Mouse (Mus musculus) MN1 (cell line): ENCODE data around the gene Lpp.

Source experiments
- DNase-seq: peaks from one replicate; pipeline ENCODE4 v3.0.0-alpha.2; 2016; ENCODE audit warnings: low spot score

The Lpp gene

DNA sequence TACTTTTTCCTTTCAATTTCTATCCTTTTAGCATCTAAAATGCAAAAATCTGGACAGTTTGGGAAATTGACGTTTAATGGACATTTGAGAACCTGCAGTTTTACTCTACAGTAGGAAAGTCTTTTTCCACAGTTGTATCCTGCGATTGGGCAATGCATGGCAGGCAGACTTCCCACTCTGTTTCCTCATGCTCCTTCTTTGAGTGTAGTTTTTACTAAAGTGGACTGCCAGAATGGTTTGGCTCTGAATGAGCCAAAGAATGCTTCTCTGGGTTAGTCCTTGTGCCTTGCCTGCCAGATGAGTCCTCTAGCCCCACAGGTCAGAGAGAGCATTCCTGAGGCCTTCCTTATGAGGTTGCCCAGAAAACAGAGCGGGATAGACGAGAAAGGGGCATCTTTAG lies 166.5 kb downstream of the Lpp start:
- no peak for DNase-seq

- no peak for DNase-seq
Measured at GRCm38 (mm10) chr16:24560998-24561397, 167.7 kb downstream of the Lpp start.

DNA sequence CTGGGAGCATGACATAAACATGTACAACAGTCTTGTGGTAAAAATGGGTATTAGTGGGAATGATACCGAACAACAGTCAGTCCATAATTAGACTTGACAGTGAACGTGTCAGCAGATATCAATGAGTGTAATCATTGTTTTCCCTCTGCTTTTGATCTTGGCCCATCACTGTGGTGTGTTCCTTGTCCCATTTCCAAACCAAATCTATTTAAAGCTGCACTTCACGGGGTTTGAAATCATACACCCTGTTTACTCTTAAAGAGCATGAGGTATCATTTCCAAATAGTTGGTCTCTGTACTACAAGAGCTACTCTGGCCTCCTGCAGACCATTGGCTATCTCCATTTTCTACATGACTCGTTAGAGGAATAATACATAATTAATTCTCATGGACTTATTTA lies 168.3 kb downstream of the Lpp start:
- no peak for DNase-seq

DNA sequence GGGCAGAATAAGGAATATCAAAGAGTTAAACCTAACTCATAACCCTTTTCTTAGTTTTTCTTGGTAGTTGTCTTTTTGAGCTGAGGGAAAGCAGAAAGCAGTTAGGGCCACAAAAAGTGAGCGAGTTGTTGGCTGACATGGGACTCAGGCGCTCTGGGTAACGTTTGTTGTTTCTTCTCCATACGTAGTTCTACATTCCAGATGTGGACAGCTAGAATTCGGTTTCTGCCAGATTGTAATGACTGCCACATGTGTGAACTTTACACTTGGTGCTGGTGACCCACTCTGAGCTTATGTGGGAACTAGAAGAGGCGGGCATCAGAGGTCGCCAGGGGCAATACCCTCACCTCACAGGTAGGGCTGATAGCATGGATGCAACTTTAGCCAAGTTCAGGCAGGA lies 172.0 kb downstream of the Lpp start:
- no peak for DNase-seq

DNA sequence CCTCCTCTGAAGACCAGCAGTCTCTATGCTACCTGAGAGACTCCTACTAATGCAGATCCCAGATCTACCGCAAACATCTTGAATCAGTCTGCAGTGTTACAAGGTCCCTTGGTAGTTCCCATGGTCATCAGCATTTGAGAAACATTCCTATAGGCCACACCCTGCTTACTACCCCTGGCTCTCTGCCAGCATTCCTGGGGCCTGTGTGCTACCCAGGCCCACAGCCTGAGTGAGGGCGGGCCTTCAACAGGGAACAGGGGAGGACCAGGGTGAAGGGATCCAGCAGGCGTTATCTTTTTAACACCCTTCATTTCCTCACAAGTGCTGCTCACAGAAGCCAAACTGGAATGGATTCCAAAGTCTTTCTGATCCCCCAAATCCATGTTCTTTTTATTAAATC lies 173.0 kb downstream of the Lpp start:
- DNase-seq = no peak

DNA sequence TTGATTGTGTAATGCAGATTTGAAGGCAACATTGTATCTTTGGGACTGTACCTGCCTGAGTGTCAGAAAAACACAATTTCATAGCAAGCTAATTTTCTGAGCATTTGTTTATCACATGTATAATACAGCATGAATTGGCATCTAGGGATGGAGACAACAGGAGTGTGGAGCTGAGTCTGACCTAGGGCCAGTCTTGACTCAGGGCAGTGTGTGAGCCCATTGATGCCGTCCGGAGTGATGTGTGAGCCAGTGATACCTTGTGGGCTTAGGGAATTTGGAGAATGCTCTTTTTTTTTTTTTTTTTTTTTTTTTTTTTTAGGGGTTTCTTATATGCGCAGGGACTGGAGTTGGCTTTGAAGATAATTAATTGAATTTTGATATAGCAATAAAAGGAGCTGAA lies 174.3 kb downstream of the Lpp start:
- no peak for DNase-seq

DNA sequence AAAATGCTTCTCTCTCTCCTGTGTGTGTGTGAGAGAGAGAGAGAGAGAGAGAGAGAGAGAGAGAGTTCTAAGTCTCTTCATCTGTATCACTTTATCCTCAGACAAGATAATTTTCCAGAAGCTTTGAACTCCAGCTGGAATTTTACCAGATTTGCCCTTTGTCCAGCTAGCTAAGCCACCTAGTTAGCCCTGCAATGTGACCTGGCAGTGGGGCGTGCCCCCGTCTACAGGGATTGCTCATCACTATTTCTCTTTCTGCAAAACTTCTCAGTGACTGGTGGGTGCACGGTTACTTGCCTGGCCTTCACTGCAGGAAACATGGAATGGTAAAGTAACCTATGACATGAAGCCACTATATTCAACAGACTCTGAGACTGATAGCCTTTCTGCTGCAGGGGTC lies 174.8 kb downstream of the Lpp start:
- DNase-seq = no peak

GRCm38 (mm10) chr16:24569681-24570080 lies 176.4 kb downstream of the Lpp start:
- DNase-seq = no peak

- DNase-seq = no peak
Measured at GRCm38 (mm10) chr16:24576999-24577398, 183.7 kb downstream of the Lpp start.

- DNase-seq = no peak
Measured at GRCm38 (mm10) chr16:24577798-24578197, 184.5 kb downstream of the Lpp start.

- no peak for DNase-seq
Measured at GRCm38 (mm10) chr16:24582847-24583246, 189.5 kb downstream of the Lpp start.

DNA sequence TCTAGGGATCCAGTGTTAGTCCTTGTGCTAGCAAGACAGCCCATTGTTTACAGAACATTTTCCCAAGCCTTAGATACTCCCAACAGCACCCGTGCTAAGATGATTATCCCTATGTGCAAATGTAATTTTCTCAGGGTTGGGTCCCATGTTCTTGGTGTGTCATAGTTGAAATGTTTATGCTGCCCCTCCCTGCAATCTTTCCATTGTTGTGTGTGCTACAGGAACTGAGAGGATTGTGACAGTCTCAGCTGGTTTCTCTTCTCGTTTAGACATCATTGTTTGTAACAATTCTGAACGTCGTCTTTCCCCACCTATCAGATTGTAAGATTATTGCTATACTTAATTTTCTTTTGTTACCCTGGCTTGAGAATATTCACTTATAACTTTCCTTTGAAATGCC lies 200.2 kb downstream of the Lpp start:
- no peak for DNase-seq

DNA sequence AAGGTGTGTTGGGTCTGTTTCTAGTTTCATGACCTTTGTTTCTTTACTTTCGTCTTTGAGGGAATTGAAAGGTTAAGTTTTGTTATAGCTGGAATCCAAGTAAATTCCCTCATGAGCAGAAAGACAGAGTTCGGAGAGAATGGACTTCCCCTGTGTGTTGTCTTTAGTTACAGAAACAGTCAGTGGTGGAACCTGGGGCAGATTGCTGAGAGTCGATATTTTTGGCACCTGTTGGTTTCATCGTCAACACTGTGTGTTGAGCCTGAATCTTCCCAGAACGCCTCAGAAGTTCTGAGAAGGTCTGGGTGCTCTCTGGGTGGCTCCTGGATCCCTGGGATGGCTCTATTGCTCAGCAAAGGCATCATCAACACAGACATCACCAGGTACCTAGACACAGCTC lies 201.2 kb downstream of the Lpp start:
- DNase-seq = no peak

GRCm38 (mm10) chr16:24595493-24595892 lies 202.2 kb downstream of the Lpp start:
- no peak for DNase-seq

DNA sequence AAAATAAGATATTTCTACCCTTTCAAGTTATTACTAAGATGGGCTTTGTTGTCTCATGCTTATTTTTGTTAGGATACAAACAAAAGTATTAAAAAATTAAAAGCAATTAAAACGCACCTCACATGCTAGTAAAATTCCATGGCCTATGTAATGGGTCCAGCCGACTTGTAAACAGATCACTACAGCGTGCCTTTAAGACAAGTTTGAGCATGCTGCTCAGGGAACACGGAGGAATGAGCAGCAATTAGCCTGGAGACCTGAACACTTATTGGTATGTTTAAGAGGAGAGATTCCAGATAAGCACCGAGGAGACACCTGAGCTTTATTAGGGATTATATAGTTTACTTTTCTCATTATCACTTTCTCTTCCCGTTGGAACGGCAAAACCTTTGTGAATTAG lies 205.3 kb downstream of the Lpp start:
- DNase-seq = no peak

- no peak for DNase-seq
Measured at GRCm38 (mm10) chr16:24599766-24600165, 206.5 kb downstream of the Lpp start.

DNA sequence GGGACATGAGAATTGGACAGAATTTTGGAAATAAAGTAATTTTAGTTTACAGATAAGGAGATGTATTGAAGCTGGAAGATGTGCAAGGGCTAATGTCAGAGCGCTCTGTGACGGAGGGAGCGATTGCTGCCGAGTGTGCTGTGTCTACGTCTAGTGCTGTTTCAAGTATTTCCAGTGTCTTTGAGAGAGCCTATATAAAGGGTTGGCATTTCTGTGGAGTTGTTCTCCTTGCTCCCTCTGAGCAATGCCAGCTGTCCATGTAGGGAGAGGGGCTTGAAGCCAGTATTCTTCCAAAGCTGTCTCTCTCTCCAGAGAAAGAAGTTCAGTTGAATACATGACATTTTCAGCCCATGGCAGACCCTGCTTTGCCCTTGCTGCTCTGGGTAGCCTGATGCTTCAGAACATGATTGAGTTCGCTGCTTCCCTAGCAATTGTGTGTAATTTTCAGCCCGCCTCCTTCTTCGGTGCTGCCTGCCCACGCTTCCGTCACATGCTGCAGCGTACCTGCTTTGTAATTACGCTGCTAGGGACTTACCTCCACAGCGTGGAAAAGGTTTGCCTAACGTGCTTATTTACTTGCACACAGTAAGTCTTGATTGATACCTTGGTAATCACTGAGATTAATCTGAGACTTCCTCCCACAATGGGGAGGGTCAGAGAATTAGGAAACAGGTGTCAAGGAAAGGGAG lies 207.1 kb downstream of the Lpp start:
- no peak for DNase-seq

DNA sequence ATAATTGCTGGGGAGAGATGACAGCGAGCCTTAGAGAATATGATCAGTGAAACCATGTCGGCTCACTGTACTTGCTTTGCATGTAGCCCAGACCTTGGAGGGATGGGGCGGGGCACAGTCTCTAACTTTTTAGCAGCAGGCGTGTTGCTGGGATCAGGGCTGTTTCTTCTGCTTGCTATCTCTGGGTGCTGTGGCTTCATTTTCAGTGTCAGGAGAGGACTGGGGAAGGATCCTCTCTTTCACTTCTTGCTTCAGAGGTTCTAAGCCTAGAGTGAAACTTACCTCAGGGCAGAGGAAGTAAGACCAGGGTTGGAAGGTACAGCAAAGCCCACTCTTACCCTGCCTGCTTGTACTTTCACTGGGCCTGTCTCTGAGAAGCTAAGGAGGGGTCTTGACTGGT lies 210.0 kb downstream of the Lpp start:
- DNase-seq = no peak

GRCm38 (mm10) chr16:24607896-24608457 lies 214.7 kb downstream of the Lpp start:
- no peak for DNase-seq

DNA sequence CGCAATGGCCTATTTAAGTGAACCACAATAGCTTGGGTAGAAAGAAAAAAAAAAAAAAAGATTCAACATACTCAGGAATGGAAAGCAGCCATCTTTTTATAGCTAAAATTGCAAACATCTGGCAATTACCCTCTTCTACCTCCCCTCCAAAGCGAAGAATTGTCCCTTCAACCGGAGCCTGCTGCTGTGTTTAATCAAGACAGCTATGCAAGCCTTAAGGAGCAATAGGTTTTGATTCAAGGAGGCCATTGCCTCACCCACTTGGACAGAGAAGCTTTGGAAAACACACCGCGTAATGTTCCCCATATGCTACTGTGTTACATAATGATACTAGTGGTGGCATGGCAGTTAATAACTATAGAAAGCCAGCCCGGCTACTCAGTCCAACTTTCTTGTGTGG lies 226.2 kb downstream of the Lpp start:
- DNase-seq = no peak

GRCm38 (mm10) chr16:24620021-24620420 lies 226.7 kb downstream of the Lpp start:
- no peak for DNase-seq

DNA sequence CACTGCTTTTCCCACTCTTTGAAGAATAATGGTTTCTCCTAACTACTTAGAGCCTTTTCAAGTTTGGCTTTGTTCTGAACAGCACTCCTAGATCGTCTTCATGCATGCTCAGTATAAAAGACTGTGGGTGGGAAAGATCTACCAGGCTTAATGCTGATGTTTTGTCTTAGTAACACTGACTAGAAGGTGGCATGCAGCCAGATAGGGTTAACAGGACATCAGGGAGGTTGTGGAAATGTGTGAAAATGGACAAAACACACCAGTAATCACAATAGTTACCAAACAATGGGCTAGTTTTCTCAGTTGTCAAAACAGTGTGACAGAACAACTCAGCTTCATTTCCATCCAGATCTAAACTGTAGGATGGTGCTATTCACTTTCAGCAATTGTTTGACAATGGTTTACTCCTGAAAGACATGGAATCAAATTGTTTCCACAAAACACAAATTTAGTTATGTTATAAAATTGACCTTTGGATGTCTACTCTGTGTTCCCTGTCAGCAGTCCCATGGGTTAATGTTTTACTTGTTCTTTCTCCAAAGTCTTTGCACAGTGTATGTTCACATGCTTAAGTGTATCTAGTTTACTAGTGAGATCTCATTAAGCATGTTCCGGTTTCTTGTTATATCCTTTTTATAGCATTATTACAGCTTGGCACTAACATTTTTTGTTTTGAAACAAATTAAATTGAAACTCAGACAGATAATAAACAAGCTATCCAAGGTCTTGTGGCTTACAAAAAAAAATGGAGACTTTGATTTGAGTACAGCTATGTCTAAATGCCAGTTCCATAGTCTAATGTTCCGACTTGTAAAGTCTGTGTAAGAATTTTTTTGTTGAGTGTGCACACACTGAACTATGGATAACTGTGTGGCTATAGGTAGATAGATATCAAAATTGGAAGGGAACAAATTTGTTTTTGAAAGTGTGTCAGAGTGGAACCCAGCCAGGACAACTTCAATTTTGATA lies 229.2 kb downstream of the Lpp start:
- DNase-seq = no peak

- DNase-seq = no peak
Measured at GRCm38 (mm10) chr16:24624335-24624734, 231.0 kb downstream of the Lpp start.
